Mouse (Mus musculus): ENCODE measurements around the gene Ccdc117.
A peak's percentile ranks its signal among the peaks of the same experiment; 100 is the strongest.
"Not testable (repeated sequence)": the region's sequence is repeated elsewhere in the genome, so short reads cannot be mapped to it uniquely, and the experiment has no call there.

The Ccdc117 gene

GRCm38 (mm10) chr11:5509215-5510098 is 32.5 kb downstream of the Ccdc117 start:
- DNase-seq (ENCODE audit: low spot score in 2 of 2), result no peak

GRCm38 (mm10) chr11:5505856-5506575 is 36.0 kb downstream of the Ccdc117 start:
- DNase-seq (ENCODE audit: low spot score in 2 of 2), result no peak

DNA sequence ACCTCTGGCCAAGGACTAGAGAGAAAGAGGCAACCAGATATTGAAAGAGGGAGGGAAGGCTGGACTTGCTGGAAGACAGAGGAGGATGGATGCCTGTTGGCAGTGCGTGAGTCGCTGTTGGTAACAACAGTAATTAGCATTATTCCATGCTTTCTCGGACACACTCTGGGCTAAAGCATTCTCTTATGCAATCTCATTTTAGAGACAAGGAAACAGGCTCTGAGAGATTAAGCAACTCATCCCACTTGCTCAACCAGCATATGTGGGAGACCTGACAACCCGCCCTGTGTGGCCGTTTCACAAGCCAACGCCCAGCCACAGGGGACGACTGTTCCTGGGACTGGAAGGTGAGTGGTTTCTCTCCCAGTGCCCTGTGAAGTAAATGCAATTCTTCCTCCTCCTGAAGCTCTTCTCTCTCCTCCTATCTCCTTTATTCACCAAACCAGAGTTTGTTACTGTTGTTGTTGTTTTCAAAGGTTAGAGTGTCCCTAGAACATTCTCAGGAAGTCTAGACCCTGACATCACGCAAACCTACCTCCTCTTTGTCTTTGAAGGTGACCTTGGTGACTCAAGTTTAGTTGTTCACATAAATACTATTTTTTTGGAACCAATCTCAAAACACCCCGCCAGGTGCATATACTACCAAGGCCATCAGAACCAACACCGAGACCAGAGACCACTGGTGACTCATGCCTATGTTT is 39.5 kb downstream of the Ccdc117 start:
- DNase-seq (ENCODE audit: low spot score in 2 of 2), result no peak

- no peak for DNase-seq (ENCODE audit: low spot score in 2 of 2)
Observed at GRCm38 (mm10) chr11:5500903-5501741, 40.9 kb downstream of the Ccdc117 start.

DNA sequence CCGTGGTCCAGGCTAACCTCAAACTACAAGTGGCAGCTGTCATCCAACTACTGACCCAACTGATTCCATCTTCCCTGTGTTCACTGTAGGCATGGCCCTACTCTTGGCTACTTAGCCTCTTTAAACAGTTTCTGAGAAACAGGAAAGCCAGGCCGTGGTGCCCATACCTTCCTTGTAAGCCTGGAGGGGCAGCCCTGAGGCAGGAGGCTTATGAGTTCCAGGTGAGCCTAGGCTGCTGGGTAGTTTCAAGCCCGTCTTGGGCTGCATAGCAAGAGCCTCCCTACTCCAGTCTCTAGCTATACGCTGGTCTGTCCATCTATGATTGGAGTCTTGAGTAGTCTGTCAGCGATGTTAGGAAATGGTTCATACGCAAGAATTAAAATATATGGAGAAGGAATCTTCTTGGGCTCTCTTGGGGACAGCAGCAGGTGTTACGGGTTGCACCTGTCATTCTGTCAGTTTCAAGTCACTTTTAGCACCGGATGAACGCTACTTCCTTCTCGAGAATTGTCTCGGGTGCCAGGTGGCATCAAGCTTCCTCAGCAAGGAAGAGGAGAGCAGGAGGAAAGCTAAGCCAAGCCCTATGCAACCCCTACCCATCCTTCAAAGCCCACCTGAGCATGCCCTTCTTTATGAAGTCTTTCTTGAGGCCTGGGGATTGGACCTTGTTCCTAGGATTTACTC is 41.9 kb downstream of the Ccdc117 start:
- no peak for DNase-seq (ENCODE audit: low spot score in 2 of 2)

DNA sequence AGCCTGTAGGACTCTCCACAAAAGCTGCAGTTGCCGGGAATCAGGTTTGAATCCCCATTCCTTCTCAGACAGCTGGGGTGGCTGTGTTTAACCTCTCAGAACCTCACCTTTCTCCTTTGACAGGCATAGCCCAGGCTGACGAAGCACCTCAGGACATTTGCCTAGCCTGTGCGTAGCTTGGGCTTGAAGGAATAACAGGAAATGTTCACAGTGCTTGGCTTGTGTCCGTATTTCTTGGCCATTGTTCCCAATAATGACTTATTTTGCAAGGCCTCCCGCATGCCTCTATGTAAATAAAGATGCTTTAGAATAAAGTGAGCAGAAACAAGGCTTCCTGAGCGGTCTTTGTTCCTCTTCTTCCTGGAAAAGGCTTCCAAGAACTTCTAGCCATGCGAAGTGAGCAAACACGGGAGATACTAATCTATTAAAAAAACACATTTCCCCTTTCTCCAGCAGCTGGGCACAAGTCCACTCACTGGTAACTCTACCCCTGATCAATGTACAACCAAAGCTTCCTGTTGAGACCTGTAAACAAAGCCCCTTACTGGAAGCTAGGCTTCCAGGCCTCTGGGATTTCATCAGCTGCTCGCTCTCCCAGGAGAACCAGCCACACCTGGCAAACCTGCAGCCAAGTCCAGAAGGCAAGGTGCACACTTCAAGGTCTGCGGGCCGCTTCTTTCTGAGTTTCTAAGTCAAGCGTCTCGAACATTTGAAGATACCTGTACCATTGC is 42.9 kb downstream of the Ccdc117 start:
- DNase-seq (ENCODE audit: low spot score in 2 of 2), result no peak

- no peak for DNase-seq (ENCODE audit: low spot score in 2 of 2)
Observed at GRCm38 (mm10) chr11:5498422-5498821, 43.6 kb downstream of the Ccdc117 start.

DNA sequence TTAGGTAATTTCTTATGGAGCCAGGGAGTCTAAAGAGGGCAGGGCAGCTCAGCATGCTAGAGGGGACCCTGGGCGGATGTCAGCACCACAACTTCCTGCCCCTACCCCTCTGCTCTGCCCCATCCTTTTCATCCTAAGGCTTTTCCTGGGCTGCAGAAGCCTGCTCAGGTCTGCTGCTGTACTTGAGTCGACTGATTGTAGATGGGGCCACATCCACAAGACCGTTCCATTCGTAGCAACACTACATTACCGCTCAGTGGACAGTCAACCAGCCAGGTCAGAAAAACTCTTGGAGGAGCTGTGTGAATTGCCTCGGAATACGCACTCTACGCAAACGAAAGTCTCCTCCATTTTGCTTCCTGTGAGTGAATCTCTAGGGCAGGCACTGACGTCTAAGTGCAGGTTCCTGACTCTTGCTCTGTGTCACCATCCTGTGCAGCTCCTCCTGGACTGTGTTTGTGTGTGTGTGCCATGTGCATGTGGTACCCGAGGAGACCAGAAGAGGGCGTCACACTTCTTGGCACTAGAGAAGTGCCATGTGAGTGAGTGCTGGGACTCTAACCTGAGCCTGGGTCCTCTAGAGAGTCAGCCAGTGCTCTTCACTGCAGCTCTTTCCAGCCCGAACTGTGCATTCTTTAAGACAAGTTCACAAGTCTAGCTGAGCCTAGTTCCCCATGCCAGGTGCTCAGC is 45.3 kb downstream of the Ccdc117 start:
- DNase-seq (ENCODE audit: low spot score in 2 of 2), result no peak

DNA sequence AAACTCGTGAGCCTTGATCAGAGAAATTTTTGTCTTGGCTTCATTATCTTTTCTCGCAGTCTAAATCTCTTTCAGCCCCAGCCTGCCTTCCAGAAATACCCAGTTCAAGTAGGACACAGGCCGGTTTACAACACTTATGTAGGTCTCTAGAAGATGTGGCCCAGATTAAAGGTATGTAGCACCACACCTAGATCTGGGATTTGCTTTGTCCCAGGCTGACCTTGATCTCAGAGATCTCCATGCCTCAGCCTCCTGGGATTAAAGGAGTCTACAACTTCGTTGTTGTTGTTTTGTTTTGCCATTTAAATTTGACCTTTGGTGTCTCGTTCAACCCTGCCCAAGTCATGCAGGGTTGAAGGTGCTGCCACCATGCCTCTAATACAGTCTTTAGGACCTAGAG is 46.1 kb downstream of the Ccdc117 start:
- no peak for DNase-seq (ENCODE audit: low spot score in 2 of 2)

GRCm38 (mm10) chr11:5495286-5495832 is 46.6 kb downstream of the Ccdc117 start:
- no peak for DNase-seq (ENCODE audit: low spot score in 2 of 2)

- no peak for DNase-seq (ENCODE audit: low spot score in 2 of 2)
Observed at GRCm38 (mm10) chr11:5493869-5494268, 48.1 kb downstream of the Ccdc117 start.

DNA sequence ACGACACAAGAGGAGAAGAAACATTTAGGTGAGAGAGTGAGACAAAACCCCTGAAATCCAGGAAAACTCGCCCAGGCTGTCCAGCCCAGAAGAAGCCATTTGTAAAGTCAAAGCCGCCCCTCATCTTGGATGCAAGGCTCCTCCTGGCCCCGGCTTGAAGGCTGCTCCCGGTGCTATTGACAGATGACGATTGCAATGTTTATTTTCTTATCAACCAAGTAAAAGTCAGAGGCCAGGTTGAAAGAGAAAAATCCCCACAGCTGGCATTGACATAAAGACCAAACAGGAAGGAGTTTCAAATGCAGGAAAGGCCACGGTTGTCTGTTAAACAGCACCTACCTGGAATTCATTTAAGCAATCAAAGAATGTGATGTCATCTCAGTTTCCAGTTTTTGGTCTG is 50.1 kb downstream of the Ccdc117 start:
- no peak for DNase-seq (ENCODE audit: low spot score in 2 of 2)

GRCm38 (mm10) chr11:5490989-5491656 is 50.9 kb downstream of the Ccdc117 start:
- DNase-seq (ENCODE audit: low spot score in 2 of 2), result no peak

- not testable (repeated sequence) for DNase-seq (ENCODE audit: low spot score in 2 of 2)
Observed at GRCm38 (mm10) chr11:5489433-5489832, 52.6 kb downstream of the Ccdc117 start.

- DNase-seq (ENCODE audit: low spot score in 2 of 2), result peak; percentile 85 to 91
Observed at GRCm38 (mm10) chr11:5485193-5486011, 56.6 kb downstream of the Ccdc117 start.

GRCm38 (mm10) chr11:5482581-5482980 is 59.4 kb downstream of the Ccdc117 start:
- no peak for DNase-seq (ENCODE audit: low spot score in 2 of 2)
